Mouse (Mus musculus): Measurements from ENCODE around the gene Mecr. TPM values are rescaled to one million over a fixed set of nuclear protein-coding genes. Genes with fewer than 3 reads are reported as not detected.
A peak's percentile ranks its signal among the peaks of the same experiment; 100 is the strongest.

The Mecr gene
- polyA plus RNA-seq, 1 experiment from 2014 or later: 40.4 TPM

DNA sequence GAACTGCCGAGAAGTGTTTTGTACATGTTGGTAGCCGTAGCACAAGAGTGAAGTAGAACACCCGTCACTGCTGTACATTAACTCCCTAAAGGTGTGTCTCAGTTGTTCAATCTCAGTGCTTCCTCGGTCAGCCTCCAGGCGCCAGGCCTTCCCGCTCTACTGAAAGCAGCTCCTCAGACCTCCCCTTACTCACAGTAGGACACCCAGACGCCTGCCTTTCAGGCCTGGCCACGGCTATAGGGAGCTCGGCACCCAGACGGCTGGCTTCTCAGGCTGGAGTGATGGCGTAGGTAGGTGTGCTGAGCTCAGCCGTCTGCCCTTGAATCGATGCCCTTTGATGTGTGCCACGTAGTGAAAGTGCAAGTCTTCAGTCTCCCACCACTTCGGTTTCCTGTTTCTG is 57.8 kb downstream of the Mecr start:
- H3K36me3 ChIP-seq (replicated peaks): peaks cover 82% of the 10 kb centered on the region

GRCm38 (mm10) chr4:131904478-131904877 is 61.2 kb downstream of the Mecr start:
- H3K36me3 ChIP-seq (replicated peaks): peaks cover 57% of the 10 kb centered on the region
- no peak overlapping the region for H3K4me2 ChIP-seq
- H3K27me3 ChIP-seq: no peaks in the 10 kb centered on the region
- no peak overlapping the region for H3K27ac ChIP-seq
- H3K9ac ChIP-seq: no peak overlapping the region
- peaks cover 2% of the 10 kb centered on the region; the same call in 1 of the 2 replicates for H3K4me1 ChIP-seq
- no peaks in the 10 kb centered on the region for H3K9me3 ChIP-seq
- no peak overlapping the region for H3K4me3 ChIP-seq (replicated peaks)
- ATAC-seq (ENCODE audit: low FRiP score): no peak
- WGBS: 62% methylated on average over 8 of the region's 8 CpGs

More for the DNA sequence above, 57.8 kb downstream of the Mecr start:
- Histone ChIP-seq H3K27me3 (no peaks in the 10 kb centered on the region), H3K9ac (no peak overlapping the region), H3K9me3 (no peaks in the 10 kb centered on the region), H3K4me3 (replicated peaks) (no peak overlapping the region), H3K27ac (no peak overlapping the region), H3K4me2 (no peak overlapping the region), H3K4me1 (no peaks in the 10 kb centered on the region)
- 95% methylated on average over 15 of the region's 15 CpGs for WGBS
- no peak for ATAC-seq (ENCODE audit: low FRiP score)

GRCm38 (mm10) chr4:131906423-131906822 is 63.2 kb downstream of the Mecr start:
- no peak overlapping the region for H3K4me3 ChIP-seq (replicated peaks)
- peaks cover 20% of the 10 kb centered on the region for H3K4me1 ChIP-seq
- no peak overlapping the region for H3K27ac ChIP-seq
- peaks cover 37% of the 10 kb centered on the region for H3K36me3 ChIP-seq (replicated peaks)
- ATAC-seq (ENCODE audit: low FRiP score): no peak
- no peak overlapping the region for H3K9ac ChIP-seq
- no peaks in the 10 kb centered on the region for H3K9me3 ChIP-seq
- peaks cover 9% of the 10 kb centered on the region for H3K27me3 ChIP-seq
- no peak overlapping the region for H3K4me2 ChIP-seq
- 83% methylated on average over 6 of the region's 6 CpGs for WGBS

- Histone ChIP-seq H3K27me3 (peaks cover 24% of the 10 kb centered on the region), H3K27ac (no peak overlapping the region), H3K9me3 (no peaks in the 10 kb centered on the region), H3K4me2 (no peak overlapping the region), H3K4me3 (replicated peaks) (no peak overlapping the region), H3K36me3 (replicated peaks) (peaks cover 24% of the 10 kb centered on the region), H3K4me1 (peaks cover 20% of the 10 kb centered on the region), H3K9ac (no peak overlapping the region)
- 92% methylated on average over 3 of the region's 3 CpGs for WGBS
- no peak for ATAC-seq (ENCODE audit: low FRiP score)
These were observed 64.6 kb downstream of the Mecr start for GRCm38 (mm10) chr4:131907912-131908311.

- Histone ChIP-seq H3K9ac (no peak overlapping the region; the same call in 1 of the 2 replicates), H3K27me3 (peaks cover 47% of the 10 kb centered on the region), H3K27ac (no peak overlapping the region), H3K4me1 (peaks cover 29% of the 10 kb centered on the region), H3K4me2 (peak overlapping the region; percentile 15), H3K36me3 (replicated peaks) (peaks cover 5% of the 10 kb centered on the region; the same call in 1 of the 2 replicates), H3K4me3 (replicated peaks) (no peak overlapping the region), H3K9me3 (no peaks in the 10 kb centered on the region)
- ATAC-seq (ENCODE audit: low FRiP score): 0 out of 2 replicates have a peak, but pooled peaks have one; percentile 28
- 25% methylated on average over 18 of the region's 21 CpGs for whole genome bisulfite sequencing
These were observed 67.1 kb downstream of the Mecr start for GRCm38 (mm10) chr4:131910237-131910994.

- H3K27me3 ChIP-seq: peaks cover 58% of the 10 kb centered on the region
- no peak overlapping the region for H3K4me2 ChIP-seq
- no peak for ATAC-seq (ENCODE audit: low FRiP score)
- H3K9me3 ChIP-seq: no peaks in the 10 kb centered on the region
- 56% methylated on average over 3 of the region's 5 CpGs for WGBS
- H3K9ac ChIP-seq: no peak overlapping the region
- H3K4me3 ChIP-seq (replicated peaks): no peak overlapping the region
- peaks cover 40% of the 10 kb centered on the region for H3K4me1 ChIP-seq
- H3K27ac ChIP-seq: no peak overlapping the region
- no peaks in the 10 kb centered on the region for H3K36me3 ChIP-seq (replicated peaks)
These were observed 68.3 kb downstream of the Mecr start for GRCm38 (mm10) chr4:131911521-131911920.

DNA sequence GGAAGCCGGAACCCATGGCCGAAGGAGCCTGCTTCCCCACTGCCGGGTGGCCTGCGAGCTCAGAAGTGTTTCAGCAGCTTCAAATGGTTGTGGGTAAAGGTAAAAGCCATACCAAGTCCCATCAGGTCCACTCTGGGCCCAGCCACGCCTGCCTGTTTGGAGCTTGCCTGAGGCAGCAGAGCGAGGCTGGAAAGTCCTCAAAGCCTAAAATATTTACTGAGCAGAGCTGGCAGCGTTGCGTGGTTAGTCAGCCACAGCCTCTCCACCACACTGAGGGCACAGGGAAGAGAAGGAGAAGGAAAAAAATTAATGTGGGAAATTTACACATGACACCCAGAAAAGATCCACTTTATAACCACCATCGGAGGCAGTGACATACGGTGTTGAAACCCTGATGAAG is 70.3 kb downstream of the Mecr start:
- Histone ChIP-seq H3K4me1 (peaks cover 42% of the 10 kb centered on the region), H3K9ac (no peak overlapping the region), H3K9me3 (no peaks in the 10 kb centered on the region), H3K27ac (no peak overlapping the region), H3K4me3 (replicated peaks) (no peak overlapping the region), H3K27me3 (peaks cover 78% of the 10 kb centered on the region), H3K4me2 (no peak overlapping the region), H3K36me3 (replicated peaks) (no peaks in the 10 kb centered on the region)
- 58% methylated on average over 10 of the region's 10 CpGs for WGBS
- no peak for ATAC-seq (ENCODE audit: low FRiP score)

GRCm38 (mm10) chr4:131914046-131914643 is 70.9 kb downstream of the Mecr start:
- H3K4me1 ChIP-seq: peaks cover 44% of the 10 kb centered on the region
- H3K27me3 ChIP-seq: peaks cover 84% of the 10 kb centered on the region
- H3K4me2 ChIP-seq: no peak overlapping the region
- no peak overlapping the region for H3K9ac ChIP-seq
- no peak for ATAC-seq (ENCODE audit: low FRiP score)
- H3K4me3 ChIP-seq (replicated peaks): no peak overlapping the region
- no peak overlapping the region for H3K27ac ChIP-seq
- 4% methylated on average over 9 of the region's 9 CpGs for WGBS
- no peaks in the 10 kb centered on the region for H3K9me3 ChIP-seq
- H3K36me3 ChIP-seq (replicated peaks): no peaks in the 10 kb centered on the region

GRCm38 (mm10) chr4:131914891-131915469 is 71.7 kb downstream of the Mecr start:
- Histone ChIP-seq H3K4me1 (peaks cover 45% of the 10 kb centered on the region), H3K27me3 (peaks cover 93% of the 10 kb centered on the region), H3K27ac (no peak overlapping the region), H3K36me3 (replicated peaks) (no peaks in the 10 kb centered on the region), H3K4me3 (replicated peaks) (peak overlapping the region; percentile 33), H3K9me3 (no peaks in the 10 kb centered on the region), H3K9ac (0 out of 2 replicates have a peak overlapping the region, but pooled peaks have one; percentile 27), H3K4me2 (peak overlapping the region; percentile 53)
- no peak for ATAC-seq (ENCODE audit: low FRiP score)
- 2% methylated on average over 31 of the region's 31 CpGs for WGBS

GRCm38 (mm10) chr4:131915821-131916328 is 72.6 kb downstream of the Mecr start:
- no peak for ATAC-seq (ENCODE audit: low FRiP score)
- peak overlapping the region; percentile 53 for H3K4me2 ChIP-seq
- no peaks in the 10 kb centered on the region for H3K36me3 ChIP-seq (replicated peaks)
- no peaks in the 10 kb centered on the region for H3K9me3 ChIP-seq
- peaks cover 98% of the 10 kb centered on the region for H3K27me3 ChIP-seq
- peak overlapping the region; percentile 33; the same call in 1 of the 2 replicates for H3K4me3 ChIP-seq (replicated peaks)
- H3K9ac ChIP-seq: 0 out of 2 replicates have a peak overlapping the region, but pooled peaks have one; percentile 27
- H3K27ac ChIP-seq: no peak overlapping the region
- H3K4me1 ChIP-seq: peaks cover 45% of the 10 kb centered on the region
- WGBS: 24% methylated on average over 13 of the region's 13 CpGs

GRCm38 (mm10) chr4:131916425-131916824 is 73.2 kb downstream of the Mecr start:
- Histone ChIP-seq H3K27ac (no peak overlapping the region), H3K4me1 (peaks cover 46% of the 10 kb centered on the region), H3K36me3 (replicated peaks) (no peaks in the 10 kb centered on the region), H3K27me3 (peaks cover 98% of the 10 kb centered on the region), H3K4me3 (replicated peaks) (no peak overlapping the region), H3K9ac (no peak overlapping the region), H3K4me2 (no peak overlapping the region), H3K9me3 (no peaks in the 10 kb centered on the region)
- 4% methylated on average over 15 of the region's 15 CpGs for WGBS
- peak; percentile 25; the same call in 1 of the 2 replicates for ATAC-seq (ENCODE audit: low FRiP score)

- Histone ChIP-seq H3K27me3 (peaks cover 98% of the 10 kb centered on the region), H3K4me1 (peaks cover 52% of the 10 kb centered on the region), H3K9ac (no peak overlapping the region), H3K4me3 (replicated peaks) (no peak overlapping the region), H3K36me3 (replicated peaks) (no peaks in the 10 kb centered on the region), H3K27ac (no peak overlapping the region), H3K9me3 (no peaks in the 10 kb centered on the region; the same call in 1 of the 2 replicates), H3K4me2 (no peak overlapping the region)
- no peak for ATAC-seq (ENCODE audit: low FRiP score)
- 81% methylated on average over 10 of the region's 10 CpGs for WGBS
These were observed 73.8 kb downstream of the Mecr start for GRCm38 (mm10) chr4:131917010-131917555.

Measured in forebrain, embryonic 12.5 days (tissue).